Mouse (Mus musculus): ENCODE measurements around the gene Fads2. TPM values are rescaled to one million over a fixed set of nuclear protein-coding genes. Genes with fewer than 3 reads are reported as not detected.

The Fads2 gene
- total and polyA plus RNA-seq, 3 experiments = 55.2 to 119 TPM; not detected in 1

DNA sequence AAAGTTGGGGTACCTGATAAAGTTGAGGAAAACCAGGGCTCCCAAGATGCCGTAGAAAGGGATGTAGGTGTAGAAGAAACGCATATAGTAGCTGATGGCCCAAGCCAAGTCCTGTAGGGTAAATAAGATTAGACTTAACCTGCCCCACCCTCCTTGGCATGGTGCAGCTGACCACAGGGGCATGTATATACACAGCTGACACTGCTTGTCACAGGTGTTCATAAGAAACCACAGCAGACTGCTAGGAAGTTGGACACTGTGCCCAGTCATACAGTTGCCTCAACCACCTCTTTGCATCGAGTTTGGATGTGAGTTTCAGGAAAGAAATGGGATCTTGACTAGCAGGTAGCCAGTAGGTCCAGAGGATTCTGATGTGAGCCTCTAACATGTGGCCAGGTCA, 35.0 kb downstream of the Fads2 start:
- H3K9ac ChIP-seq (ENCODE audit: control insufficient read depth, low read depth, low read length, poor library complexity, severe bottlenecking) = no peak overlapping the region
- H3K79me2 ChIP-seq (ENCODE audit: control insufficient read depth, insufficient read depth, low read length, poor library complexity) = no peaks in the 10 kb centered on the region
- peaks cover 6 to 7% of the 10 kb centered on the region in 2 experiments; a peak in 3 of 4 replicates for H3K36me3 ChIP-seq (ENCODE audit: control insufficient read depth in 1 of 2, insufficient read depth in 2 of 2, low read length in 2 of 2)
- peaks cover 0 to 10% of the 10 kb centered on the region in 2 experiments; a peak in 2 of 4 replicates for H3K4me1 ChIP-seq (ENCODE audit: control insufficient read depth in 1 of 2, insufficient read depth in 2 of 2, low read length in 2 of 2)
- no peak overlapping the region for H3K4me3 ChIP-seq (ENCODE audit: control insufficient read depth in 1 of 2, insufficient read depth in 1 of 2, low read depth in 2 of 2, low read length in 2 of 2)
- DNase-seq (ENCODE audit: low read depth, low spot score) = no peak
- H3K27me3 ChIP-seq (ENCODE audit: control insufficient read depth in 1 of 2, insufficient read depth in 2 of 2, low read length in 2 of 2) = no peaks in the 10 kb centered on the region
- H3K9me3 ChIP-seq (replicated peaks; ENCODE audit: insufficient read depth, low read length) = no peaks in the 10 kb centered on the region
- H3K27ac ChIP-seq (ENCODE audit: control insufficient read depth, low read depth, low read length) = no peak overlapping the region
- no peak for TF ChIP-seq RAD21 (IDR thresholded peaks at IDR 0.05; ENCODE audit: low read depth, low read length)
- TF ChIP-seq ETS1 (IDR thresholded peaks at IDR 0.05; ENCODE audit: low read depth, low read length) = no peak
- no peak for TF ChIP-seq HCFC1 (IDR thresholded peaks at IDR 0.05; ENCODE audit: low read depth, low read length)
- no peak for TF ChIP-seq EP300 (IDR thresholded peaks at IDR 0.05; ENCODE audit: low read depth in 1 of 2, low read length in 2 of 2)
- TF ChIP-seq USF2 (IDR thresholded peaks at IDR 0.05; ENCODE audit: borderline replicate concordance in 1 of 2, insufficient read depth in 1 of 2, low read depth in 1 of 2, low read length in 2 of 2) = no peak
- TF ChIP-seq SMC3 (IDR thresholded peaks at IDR 0.05; ENCODE audit: low read depth, low read length) = no peak
- TF ChIP-seq NELFE (IDR thresholded peaks at IDR 0.05; ENCODE audit: low read depth, low read length) = no peak
- no peak for TF ChIP-seq CHD1 (IDR thresholded peaks at IDR 0.05; ENCODE audit: low read depth, low read length)
- no peak for TF ChIP-seq CTCF (IDR thresholded peaks at IDR 0.05 in 2 of 3, conservative IDR thresholded peaks at IDR 0.05 in 1 of 3; ENCODE audit: control insufficient read depth in 1 of 3, insufficient read depth in 1 of 3, low read depth in 2 of 3, low read length in 3 of 3, poor library complexity in 1 of 3, severe bottlenecking in 1 of 3)
- no peak for TF ChIP-seq MAX (IDR thresholded peaks at IDR 0.05; ENCODE audit: low read length)
- no peak for TF ChIP-seq BHLHE40 (IDR thresholded peaks at IDR 0.05; ENCODE audit: borderline replicate concordance, low read depth, low read length)
- no peak for TF ChIP-seq USF1 (IDR thresholded peaks at IDR 0.05; ENCODE audit: low read depth, low read length)
- no peak for TF ChIP-seq POLR2AphosphoS5 (IDR thresholded peaks at IDR 0.05; ENCODE audit: borderline replicate concordance, low read depth, low read length)
- TF ChIP-seq JUND (IDR thresholded peaks at IDR 0.05; ENCODE audit: low read depth, low read length) = no peak
- TF ChIP-seq SIN3A (IDR thresholded peaks at IDR 0.05; ENCODE audit: low read length) = no peak
- TF ChIP-seq MEF2A (IDR thresholded peaks at IDR 0.05; ENCODE audit: extremely low read depth, insufficient replicate concordance, low read depth, low read length, poor library complexity, severe bottlenecking) = no peak
- TF ChIP-seq ZC3H11A (IDR thresholded peaks at IDR 0.05; ENCODE audit: low read depth, low read length) = no peak
- no peak for TF ChIP-seq ZNF384 (IDR thresholded peaks at IDR 0.05; ENCODE audit: low read depth, low read length)
- TF ChIP-seq NRF1 (IDR thresholded peaks at IDR 0.05; ENCODE audit: insufficient read depth, low read depth, low read length, poor library complexity, severe bottlenecking) = no peak
- TF ChIP-seq TBP (IDR thresholded peaks at IDR 0.05; ENCODE audit: low read depth, low read length) = no peak

DNA sequence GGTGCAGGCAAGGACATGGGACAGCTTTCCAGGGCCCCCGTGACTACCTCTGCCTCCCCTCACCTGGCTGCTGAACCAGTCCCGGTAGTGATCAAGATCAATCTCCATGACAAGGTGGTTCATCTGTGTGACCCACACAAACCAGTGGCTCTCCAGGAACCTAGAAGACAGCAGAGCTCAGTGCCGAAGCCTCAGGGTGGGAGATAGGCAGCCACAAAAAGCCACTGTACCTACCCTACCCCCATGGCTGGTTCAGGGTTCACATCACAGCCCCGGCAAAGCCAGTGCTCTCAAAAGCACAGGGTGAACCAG, 35.4 kb downstream of the Fads2 start:
- H3K4me3 ChIP-seq (ENCODE audit: control insufficient read depth in 1 of 2, insufficient read depth in 1 of 2, low read depth in 2 of 2, low read length in 2 of 2) = no peak overlapping the region
- H3K27me3 ChIP-seq (ENCODE audit: control insufficient read depth in 1 of 2, insufficient read depth in 2 of 2, low read length in 2 of 2) = no peaks in the 10 kb centered on the region
- peaks cover 0 to 10% of the 10 kb centered on the region in 2 experiments; a peak in 2 of 4 replicates for H3K4me1 ChIP-seq (ENCODE audit: control insufficient read depth in 1 of 2, insufficient read depth in 2 of 2, low read length in 2 of 2)
- H3K9me3 ChIP-seq (replicated peaks; ENCODE audit: insufficient read depth, low read length) = no peaks in the 10 kb centered on the region
- no peaks in the 10 kb centered on the region for H3K79me2 ChIP-seq (ENCODE audit: control insufficient read depth, insufficient read depth, low read length, poor library complexity)
- no peak for TF ChIP-seq UBTF (IDR thresholded peaks at IDR 0.05; ENCODE audit: borderline replicate concordance, insufficient read depth, low read depth, low read length)
- TF ChIP-seq JUND (IDR thresholded peaks at IDR 0.05; ENCODE audit: low read depth, low read length) = no peak
- no peak for TF ChIP-seq CTCF (IDR thresholded peaks at IDR 0.05 in 2 of 3, conservative IDR thresholded peaks at IDR 0.05 in 1 of 3; ENCODE audit: control insufficient read depth in 1 of 3, insufficient read depth in 1 of 3, low read depth in 2 of 3, low read length in 3 of 3, poor library complexity in 1 of 3, severe bottlenecking in 1 of 3)
- no peak for TF ChIP-seq TCF12 (IDR thresholded peaks at IDR 0.05; ENCODE audit: low read depth, low read length)
- TF ChIP-seq EP300 (IDR thresholded peaks at IDR 0.05; ENCODE audit: low read depth in 1 of 2, low read length in 2 of 2) = no peak
- no peak for TF ChIP-seq RAD21 (IDR thresholded peaks at IDR 0.05; ENCODE audit: low read depth, low read length)
- H3K27ac ChIP-seq (ENCODE audit: control insufficient read depth, low read depth, low read length) = no peak overlapping the region
- DNase-seq (ENCODE audit: low read depth, low spot score) = no peak
- H3K9ac ChIP-seq (ENCODE audit: control insufficient read depth, low read depth, low read length, poor library complexity, severe bottlenecking) = no peak overlapping the region
- H3K36me3 ChIP-seq (ENCODE audit: control insufficient read depth in 1 of 2, insufficient read depth in 2 of 2, low read length in 2 of 2) = peaks cover 6 to 7% of the 10 kb centered on the region in 2 experiments; a peak in 3 of 4 replicates
